Mouse (Mus musculus) cerebellum, postnatal 10 days (tissue): Measurements from ENCODE around the gene Mrps6.

Experiments
- DNase-seq, 2 experiments: peaks; one replicate each; pipeline ENCODE4 v3.0.0; 2021; ENCODE audit warnings: mixed read lengths in 2 of 2

Gene Mrps6

GRCm38 (mm10) chr16:92057852-92058643 is at the start of gene Mrps6, which contains the start of the genes Gm49711 and Slc5a3:
Gene Mrps6 (plus strand): TSS chr16:92058270.
Gene Gm49711 (plus strand): TSS chr16:92058316.
Gene Slc5a3 (plus strand): TSS chr16:92058322.
- peak; percentile 95 to 96 for DNase-seq

DNA sequence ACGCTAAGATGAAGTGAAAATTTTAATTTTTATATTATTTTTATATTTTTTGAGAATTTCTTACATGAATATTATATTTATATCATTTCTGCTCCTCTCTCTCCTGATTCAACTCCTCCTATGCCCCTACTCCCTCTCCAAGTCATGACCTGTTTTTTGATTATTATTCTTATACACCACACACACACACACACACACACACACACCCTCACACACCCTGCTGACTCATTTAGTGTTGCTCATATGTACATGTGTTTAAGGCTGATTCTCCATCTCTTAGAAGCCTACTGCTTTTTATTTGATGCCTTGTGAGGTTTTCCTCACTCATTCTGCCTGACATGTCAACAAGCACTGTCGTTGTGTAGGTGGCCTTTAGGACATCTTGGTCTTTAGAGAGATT is 48.5 kb upstream of the Mrps6 start:
- no peak for DNase-seq

DNA sequence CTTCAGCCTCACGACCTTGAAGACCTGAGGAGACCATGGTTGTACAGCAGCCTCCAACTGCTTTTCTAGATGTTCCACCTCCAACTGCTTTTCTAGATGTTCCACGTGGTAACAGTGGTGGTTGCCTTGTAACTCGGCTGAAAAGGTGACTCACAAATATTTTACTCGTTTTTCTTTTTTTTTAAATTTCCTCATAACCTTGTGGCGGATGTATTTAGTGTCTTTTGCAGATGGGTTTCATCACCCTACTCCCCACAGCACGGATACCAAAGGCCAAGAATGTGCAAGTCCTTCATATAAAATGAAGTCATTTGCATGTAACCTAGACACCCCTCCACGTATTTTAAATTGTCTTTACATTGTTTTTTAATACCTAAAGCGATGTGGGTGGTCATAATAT is 41.3 kb upstream of the Mrps6 start:
- no peak for DNase-seq

- peak; percentile 52 to 53 for DNase-seq
These were observed 38.6 kb upstream of the Mrps6 start for GRCm38 (mm10) chr16:92019141-92020118.

DNA sequence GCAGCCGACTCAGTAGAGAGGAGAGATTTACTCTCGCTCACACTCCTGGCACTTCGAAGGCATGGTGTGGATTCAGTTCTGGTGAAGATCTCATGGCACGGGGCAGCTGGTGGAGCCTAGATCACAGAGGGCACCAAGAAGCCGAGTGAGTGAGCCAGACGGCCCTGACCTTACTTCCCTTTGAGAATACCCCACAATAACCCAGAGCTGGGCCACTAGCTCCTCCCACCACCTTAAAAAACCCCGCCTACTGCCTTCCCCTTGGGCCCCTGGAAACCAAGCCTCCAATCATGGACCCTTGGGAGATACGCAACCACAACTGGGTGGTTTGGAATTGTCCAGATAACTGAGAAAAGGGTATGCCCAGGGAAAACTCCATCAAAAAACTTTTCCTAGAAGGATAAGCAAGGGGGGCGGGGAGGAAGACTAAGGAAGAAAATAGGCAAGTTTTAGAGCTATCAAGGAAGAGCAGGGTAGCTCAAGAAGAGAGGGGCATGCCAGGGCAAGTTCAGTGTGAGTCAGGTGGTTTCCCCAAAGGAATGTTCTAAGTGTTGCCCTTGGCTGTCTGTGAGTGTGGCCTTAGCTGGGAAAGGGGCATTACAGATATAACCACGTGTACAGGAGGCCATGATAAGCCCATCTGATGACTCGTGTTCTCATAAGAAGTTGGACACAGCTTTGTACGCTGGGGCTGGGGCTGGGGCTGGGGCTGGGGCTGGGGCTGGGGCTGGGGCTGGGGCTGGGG is 36.2 kb upstream of the Mrps6 start:
- DNase-seq: no peak

DNA sequence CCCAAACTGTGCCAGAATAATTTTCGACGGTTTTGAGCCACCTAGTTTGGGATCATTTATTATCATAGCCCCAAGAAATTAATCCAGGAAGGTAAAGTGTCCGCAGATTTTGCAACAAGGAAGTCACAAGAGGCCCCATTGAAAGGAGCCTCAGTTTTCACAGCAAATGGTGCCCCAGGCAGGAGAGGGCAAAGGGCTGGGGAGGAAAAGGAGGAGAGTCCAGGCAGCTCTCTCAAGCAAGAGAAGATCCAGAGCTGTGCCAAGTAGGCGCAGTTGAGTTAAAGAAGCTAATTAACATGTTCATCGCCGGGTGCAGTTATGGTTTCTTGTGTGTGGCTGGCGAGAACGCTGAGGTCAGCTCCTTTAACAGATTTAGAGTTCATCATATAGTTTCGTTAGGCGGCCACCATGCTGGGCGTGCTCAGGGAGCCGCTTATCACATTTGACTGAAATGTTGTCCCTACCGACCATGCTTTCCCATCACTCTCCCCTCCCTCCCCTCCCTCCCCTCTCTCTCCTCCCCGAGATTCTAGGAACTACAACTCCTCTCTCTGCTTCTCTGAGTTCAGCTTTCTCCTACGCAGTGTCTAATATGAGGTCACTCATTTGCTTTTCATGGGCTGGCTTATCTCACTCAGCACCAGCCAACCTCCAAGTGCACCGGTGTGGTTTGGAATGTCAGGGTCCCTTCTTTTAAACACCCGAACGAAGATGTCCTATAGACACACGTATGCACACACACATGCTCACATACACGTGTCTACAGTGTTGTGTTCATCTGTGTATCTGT is 35.4 kb upstream of the Mrps6 start:
- DNase-seq: no peak

- DNase-seq: no peak
These were observed 24.8 kb upstream of the Mrps6 start for GRCm38 (mm10) chr16:92033286-92033685.

DNA sequence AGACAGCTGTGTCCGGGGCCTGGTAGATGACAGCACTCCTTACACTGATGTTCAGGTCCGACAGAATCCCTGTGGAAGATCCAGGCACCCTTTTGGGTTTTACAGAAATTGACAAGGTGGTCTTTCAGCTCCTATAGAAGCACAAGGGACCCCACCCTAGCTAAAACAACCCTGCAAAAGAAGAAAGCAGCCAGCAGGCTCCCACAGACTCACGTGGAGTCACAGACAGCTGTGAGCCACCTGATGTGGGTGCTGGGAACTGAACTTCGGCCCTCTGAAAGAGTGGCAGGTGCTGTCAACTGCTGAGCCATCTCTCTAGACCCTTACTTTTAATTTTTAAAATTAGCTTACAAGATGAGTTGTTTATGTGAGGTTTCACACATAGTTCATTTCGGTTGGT is 23.4 kb upstream of the Mrps6 start:
- DNase-seq: no peak

GRCm38 (mm10) chr16:92036701-92037100 is 21.4 kb upstream of the Mrps6 start:
- no peak for DNase-seq

DNA sequence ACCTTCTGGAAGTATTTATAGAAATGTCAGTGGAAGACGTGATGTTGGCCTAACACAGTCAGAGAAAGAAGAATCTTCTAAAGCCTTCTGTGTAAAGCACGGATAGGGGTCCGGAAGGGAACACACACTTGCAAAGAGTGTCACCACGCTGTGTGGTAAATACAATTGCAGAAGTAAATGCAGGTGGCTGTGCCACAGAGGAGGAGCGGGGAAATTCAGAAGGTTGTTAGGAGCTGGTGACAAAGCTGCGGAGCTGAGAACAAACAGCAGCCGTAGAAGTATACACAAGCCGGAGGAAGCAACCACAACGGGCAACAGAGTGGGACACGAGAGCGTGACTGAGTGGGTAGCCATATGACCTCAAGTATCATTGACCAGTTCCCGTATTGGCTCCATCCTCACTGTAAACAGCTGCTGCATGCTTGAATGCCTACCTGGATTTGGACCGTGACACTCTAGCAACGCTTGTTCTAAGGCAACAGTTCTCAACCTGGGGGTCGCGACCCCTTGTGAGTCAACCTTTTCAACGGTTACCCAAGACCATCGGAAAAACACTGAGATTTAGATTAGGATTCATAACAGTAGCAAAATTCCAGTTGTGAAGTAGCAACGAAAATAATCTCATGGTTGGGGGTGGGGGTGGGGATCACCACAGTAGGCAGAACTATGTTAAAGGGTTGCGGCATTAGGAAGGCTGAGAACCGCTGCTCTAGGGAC is 20.0 kb upstream of the Mrps6 start:
- DNase-seq: no peak

GRCm38 (mm10) chr16:92039421-92039820 is 18.6 kb upstream of the Mrps6 start:
- DNase-seq: no peak

DNA sequence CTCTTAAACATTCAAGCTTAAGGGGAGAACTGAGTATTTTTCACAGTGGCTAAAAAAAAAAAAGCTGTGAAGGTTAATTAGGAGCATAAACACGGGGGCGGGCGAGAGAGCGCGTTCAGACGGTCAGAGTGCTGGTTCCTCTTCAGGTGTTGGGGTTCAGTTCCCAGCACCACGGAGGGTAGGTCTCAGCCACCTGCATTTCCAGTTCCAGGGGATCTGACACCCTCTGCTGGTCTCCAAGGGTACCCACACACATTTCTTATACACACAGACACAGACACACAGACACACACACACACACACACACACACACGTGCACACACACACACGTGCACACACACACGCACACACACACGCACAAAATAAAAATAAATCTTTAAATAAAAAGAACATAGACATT is 18.1 kb upstream of the Mrps6 start:
- no peak for DNase-seq

DNA sequence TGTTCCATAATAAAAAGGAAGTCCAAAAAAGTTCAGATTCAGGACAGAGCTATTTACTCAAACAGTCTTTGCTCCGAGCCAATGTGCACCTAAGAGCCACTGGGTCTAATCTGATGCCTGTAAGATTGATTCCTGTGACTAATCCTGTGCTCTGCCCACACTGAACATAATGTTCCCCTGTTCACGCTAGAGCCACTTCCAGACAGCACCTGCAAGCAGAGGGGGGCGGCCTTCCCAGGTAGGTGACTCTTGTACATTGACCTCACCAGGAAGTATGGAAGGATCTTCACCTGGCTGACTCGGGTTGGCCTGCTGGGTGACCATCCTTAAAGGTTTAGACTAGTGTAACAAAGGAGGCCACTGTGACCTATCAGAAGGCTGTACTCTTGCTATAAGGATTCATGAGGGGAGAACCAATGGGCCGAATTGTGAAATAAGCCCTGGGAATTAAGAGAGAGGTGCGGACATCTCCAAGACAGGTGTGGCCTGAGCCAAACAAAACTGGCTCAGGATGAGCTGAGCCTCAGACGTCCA is 6.2 kb upstream of the Mrps6 start:
- no peak for DNase-seq

DNA sequence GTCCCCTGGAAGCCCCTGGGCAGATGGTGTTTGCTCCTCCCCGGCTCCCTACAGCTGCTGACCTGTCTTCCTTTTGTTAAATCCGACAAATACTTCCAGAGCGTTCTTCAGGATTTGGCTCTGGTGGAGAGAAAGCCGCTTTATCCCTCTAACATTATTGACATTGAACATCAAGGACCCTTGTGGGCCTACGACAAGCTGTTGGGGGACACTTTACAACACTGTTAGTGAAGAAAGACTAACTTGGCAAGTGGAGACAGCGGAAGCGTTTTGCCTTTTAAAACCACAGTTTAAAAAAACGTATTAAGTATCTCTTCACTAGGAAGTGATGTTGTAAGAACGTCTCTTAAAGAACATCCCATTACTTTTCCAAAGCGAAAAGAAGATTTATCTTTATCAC is 5.5 kb upstream of the Mrps6 start:
- DNase-seq: no peak

DNA sequence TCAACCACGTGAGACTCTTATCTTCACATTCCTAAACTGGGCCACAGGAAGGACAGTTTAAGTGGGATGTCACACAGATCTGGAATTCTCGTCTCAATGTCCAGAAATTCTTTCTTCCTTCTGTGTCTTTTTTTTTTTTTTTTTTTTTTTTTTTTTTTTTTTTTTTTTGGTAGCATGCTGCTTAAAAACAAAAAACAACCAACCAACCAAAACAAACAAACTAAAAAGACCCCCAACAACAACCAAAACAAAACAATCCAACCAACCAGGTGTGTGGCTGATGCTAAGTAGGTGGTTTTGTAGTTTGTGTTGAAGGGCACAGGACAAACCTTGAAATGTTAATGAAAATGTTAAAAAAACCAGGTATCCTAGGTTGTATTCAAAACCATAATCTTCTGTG is 1.4 kb upstream of the Mrps6 start:
- no peak for DNase-seq

- DNase-seq: no peak
These were observed 616 bp upstream of the Mrps6 start for GRCm38 (mm10) chr16:92057456-92057851.

GRCm38 (mm10) chr16:92058644-92059620 is 862 bp downstream of the Mrps6 start:
- DNase-seq: peak; percentile 15 to 23

DNA sequence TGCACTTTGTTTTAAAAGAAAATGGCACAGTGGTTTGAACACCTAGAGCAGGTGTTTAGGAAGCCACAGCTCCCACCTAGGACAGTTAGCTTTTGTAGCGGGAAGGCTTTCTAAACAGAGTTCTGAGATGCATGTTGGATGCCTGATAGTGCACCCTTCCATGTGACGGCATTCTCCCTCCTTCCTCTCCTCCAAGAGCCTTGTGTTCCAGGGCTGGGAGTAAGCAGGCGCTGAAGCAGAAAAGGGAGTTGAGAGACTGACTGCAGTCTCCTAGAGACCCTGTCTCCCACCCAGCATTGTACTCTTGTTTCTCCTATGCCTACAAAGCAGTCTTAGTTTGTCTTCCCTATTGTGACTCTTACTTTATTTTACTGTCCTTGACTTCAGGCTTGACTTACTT is 2.1 kb downstream of the Mrps6 start:
- DNase-seq: no peak

GRCm38 (mm10) chr16:92061586-92061985 is 3.5 kb downstream of the Mrps6 start:
- no peak for DNase-seq

- DNase-seq: no peak
These were observed 4.8 kb downstream of the Mrps6 start for GRCm38 (mm10) chr16:92062832-92063231.
